Mouse (Mus musculus) megakaryocyte progenitor cell, adult 5-6 weeks (primary cell): ENCODE results near the gene Nav2. TPM values are rescaled to one million over a fixed set of nuclear protein-coding genes. Genes with fewer than 3 reads are reported as not detected.
A peak's percentile ranks its signal among the peaks of the same experiment; 100 is the strongest.

Source experiments
- ATAC-seq: replicated peaks from 2 replicates; pipeline ENCODE4 v1.8.0; 2016; ENCODE audit warnings: mild to moderate bottlenecking, moderate TSS enrichment, inconsistent platforms; ENCODE audit not compliant: poor library complexity
- total RNA-seq, 2 experiments: library from RNA; stranded (forward) in 1 of 2; stranded (reverse) in 1 of 2; fragments of 157-497, 149-512 nt in 1 of 2; fragments of 200-1000 nt in 1 of 2; gene quantifications; 2 replicates each; pipeline versions ENCODE4 v1.2.3 to v1.2.4; 2015 to 2017

Gene Nav2
- total RNA-seq, 2 experiments from 2014 or later, result 16.4 to 27.0 TPM

DNA sequence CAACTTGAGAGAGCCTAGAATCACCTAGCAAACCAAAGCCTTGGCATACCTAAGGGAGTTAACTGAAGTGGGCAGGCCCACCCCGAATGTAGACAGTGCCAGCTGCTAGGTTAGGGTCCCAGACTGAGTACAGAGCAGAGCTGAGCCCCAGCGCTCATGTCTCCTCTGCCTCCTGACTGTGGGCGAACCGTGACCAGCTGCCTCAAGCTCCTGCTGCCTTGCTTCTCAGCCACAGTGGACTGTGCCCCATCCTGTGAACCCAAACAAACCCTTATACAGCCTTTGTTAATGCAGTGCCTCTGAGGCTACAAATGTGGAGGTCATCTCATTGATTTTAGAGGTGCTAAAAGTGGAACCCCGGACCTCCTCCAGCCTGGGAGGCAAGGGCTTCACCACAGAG, 88.3 kb downstream of the Nav2 start:
- no peak for ATAC-seq

DNA sequence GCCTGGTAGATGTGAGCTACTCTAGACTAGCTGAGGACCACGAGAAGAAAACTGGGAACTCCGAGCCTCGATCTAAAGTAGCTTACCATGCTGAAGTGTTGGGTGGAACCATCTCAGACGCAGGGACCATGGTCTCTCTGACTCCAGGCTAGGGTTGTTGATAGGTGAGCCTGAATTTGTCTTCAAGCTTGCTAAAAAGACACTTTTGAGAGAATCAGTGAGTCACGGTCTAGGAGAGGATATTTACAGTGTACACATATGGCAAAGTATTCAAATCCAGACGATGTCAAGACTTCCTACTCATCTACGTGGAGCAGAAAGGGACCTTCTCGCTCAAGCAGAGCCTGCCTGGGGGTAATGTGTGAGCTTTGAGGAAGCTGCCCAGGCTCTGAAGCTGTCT, 89.6 kb downstream of the Nav2 start:
- ATAC-seq, result no peak

DNA sequence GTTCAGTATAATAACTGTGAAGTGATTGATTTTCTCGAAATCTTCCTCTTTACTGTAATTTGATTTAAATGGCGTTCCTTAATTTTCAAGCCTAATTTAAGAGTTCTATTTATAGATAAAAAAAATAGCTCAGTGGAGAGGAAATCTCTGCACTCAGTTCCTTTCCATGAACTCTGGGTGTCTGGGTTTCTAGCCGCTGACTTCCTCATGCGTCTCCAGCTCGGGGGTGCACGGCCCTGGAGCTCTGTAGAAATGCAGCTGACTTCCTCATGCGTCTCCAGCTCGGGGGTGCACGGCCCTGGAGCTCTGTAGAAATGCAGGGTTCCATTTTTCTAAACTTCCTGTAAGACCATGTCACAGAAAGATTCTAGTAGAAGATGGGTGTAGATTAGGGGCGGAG, 90.1 kb downstream of the Nav2 start:
- ATAC-seq, result peak; percentile 92

DNA sequence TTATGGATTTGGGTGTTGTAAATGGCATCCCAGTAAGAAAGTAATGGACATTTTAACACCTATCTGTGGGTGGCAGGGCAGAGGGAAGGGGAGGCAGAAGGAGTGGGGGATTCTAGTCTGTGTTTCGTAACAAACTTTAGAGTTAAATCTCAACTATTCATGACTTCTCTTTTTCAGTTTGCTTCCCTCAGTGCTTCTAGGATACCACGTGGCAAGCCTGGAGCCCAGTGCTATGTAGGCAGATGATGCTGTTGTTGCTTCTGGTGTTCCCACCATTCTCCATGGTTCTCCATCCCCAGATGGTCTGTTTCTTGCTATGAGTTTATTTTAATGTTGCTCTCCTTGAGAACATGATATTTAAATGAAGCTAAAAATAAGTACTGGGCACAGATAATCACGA, 92.3 kb downstream of the Nav2 start:
- peak; percentile 44 for ATAC-seq

DNA sequence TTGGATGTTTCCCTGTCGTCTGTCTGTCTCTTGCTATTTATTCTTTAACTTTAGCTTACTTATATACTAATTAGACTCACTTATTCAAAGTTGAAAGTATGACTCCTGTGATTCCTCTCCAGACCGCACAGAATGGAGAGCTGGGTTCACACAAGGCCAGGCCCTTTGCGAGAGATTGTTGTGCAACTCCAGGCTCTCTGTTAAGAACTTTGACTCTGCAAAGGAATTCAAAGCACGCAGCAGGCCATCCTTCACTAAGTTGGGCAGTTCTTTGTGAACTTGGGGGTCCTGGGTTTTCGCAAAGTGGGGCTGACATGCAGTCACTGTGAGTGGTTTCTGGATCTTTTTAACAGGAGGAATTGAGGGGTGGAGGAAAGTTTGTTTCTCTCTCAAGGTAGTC, 95.9 kb downstream of the Nav2 start:
- ATAC-seq, result no peak

DNA sequence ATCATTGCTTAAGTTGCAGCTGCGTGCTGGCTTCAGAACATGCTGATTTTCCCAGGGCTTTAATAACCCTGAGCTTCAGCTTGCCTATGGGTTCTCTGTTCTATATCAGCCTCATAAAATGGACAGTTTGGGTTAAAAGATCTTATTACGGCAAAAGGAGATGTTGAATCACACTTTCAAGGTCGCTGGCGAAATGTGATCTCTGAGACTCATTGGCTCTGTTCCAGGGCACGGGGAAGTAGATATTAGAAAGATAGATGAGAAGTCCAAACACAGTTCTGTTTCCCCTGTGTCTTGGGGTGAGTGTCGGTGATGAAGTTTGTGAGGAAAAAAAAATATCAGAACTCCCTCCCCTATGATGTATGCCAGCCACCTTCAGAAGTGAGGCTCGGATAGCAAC, 98.4 kb downstream of the Nav2 start:
- no peak for ATAC-seq

DNA sequence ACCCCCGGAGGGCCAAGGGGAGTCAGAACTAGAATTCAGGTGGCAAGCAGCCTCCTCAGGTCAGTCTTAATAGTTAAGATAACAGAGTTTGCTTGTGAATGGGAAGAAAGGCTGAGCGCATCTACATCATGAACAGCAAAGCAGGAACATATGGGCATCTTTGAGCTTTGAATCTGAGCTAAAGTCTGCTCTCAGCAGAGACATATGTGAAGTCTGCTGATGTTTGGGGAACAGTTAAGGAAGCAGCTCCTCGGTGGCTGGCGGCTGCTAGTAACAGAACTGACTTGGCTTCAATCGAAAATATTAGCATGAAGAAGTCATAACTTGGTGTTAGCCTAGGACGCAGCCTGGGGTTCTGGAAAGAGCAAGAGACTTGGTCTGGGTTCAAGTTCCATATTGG, 102.2 kb downstream of the Nav2 start:
- ATAC-seq, result no peak

DNA sequence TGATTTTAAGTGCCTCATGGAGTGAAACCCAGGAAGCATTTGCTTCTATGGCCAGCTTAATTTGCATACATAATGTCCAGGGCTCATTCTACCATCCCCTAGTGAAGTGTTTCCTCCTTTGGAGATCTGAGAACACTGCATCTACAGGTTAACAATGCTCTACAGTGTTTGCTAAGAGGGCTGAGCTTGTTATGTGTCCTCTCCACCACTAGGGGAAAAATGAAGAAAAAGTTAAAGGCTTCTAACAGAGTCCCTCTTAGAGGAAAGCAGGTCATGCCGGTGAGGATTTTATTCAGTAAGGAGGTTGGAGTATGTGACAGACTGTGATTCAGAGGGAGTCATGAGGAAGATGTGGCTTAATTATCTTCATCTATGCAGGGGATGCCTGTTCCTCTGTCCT, 103.5 kb downstream of the Nav2 start:
- ATAC-seq, result peak; percentile 64

DNA sequence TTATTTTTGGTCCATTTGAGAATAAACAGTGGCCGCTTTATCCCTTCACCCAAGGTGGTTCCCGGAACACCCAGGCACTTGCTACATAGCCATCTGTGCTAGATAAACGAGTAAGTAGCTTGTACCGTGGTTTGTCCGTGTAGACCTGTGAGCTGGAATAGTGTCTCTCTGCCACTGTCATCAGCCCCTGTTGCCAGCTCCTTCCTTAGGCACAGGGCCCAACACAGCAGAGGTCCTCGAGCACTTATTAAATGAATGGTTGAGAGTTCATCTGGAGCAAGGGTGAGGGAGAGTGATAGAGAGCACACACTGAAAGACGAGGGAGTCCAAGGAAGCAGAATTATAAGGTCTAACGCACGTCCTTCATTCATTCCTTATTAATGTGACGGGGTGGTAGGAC, 106.0 kb downstream of the Nav2 start:
- ATAC-seq, result no peak

DNA sequence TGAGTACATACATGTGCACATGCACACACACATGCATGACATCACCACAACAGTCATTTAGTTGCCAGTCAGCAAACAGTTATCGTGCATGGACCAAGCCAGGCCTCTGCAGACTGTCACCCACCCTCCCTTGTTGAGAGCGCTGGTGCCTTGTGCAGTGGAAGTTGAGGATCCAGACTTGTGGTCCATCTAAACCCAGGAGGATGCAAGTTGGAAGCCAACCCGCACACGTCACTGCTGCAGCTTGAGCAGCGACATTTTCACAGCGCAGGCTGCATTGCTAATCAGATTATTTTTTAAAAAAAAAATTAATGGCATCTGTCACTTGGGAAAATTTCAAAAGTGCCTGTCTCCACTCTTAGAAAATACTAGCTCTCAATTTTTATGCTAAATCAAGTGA, 106.8 kb downstream of the Nav2 start:
- no peak for ATAC-seq

DNA sequence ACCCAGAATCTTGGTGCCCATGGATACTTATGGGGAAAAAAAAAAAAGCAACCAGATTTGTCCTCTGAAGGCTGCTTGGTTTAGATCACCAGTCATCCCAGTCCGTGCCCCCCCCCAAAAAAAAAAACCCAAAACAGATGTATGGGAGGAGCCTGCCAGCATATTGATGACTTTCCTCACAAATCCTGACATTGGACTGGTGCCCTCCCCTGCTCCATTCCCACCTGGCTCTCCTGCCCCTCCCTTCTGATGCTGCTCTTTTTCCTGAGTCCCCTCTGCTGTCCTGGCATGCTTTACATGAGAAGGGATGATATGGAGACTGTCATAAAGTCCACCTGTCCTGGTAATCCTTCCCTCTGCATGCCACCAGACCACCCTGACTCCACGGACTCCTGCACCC, 107.6 kb downstream of the Nav2 start:
- no peak for ATAC-seq

DNA sequence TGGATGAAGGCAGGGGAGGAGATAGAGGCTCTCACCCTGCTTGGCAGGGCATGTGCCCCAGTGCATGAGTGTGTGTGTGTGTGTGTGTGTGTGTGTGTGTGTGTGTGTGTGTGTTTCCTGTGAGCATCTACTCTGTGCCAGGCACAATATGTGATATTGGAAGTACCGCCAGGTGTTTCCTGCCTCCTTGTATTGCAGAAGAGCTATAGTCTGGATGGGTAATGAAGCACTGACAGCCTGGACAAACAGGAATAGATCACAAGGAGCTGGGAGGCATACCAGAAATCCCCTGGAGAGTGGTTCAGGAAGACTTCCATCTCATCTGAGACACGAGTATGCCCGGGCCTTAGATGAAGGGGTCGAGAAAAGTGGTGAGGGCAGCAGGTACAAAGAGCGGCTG, 109.3 kb downstream of the Nav2 start:
- no peak for ATAC-seq

DNA sequence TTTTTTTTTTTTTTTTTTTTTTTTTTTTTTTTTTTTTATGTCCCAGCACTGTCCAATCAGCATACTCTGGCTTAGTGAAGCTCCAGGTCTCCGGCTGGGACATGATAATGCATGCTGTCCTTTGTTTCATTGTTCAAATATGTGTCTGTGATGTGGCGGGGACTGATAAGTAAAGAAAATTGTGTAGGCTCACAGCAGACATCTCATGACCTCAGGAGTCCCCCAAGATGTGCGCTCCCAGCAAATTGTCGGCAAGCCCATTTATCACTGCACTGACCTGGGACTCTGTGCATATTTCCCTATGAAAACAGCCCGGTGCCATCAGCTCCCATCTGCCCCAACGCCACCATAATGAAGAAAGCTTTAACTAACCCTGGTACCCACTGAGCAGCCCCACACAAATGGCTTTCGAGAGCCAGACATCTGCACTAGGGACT, 110.0 kb downstream of the Nav2 start:
- peak; percentile 42; the same call in 1 of the 2 replicates for ATAC-seq

DNA sequence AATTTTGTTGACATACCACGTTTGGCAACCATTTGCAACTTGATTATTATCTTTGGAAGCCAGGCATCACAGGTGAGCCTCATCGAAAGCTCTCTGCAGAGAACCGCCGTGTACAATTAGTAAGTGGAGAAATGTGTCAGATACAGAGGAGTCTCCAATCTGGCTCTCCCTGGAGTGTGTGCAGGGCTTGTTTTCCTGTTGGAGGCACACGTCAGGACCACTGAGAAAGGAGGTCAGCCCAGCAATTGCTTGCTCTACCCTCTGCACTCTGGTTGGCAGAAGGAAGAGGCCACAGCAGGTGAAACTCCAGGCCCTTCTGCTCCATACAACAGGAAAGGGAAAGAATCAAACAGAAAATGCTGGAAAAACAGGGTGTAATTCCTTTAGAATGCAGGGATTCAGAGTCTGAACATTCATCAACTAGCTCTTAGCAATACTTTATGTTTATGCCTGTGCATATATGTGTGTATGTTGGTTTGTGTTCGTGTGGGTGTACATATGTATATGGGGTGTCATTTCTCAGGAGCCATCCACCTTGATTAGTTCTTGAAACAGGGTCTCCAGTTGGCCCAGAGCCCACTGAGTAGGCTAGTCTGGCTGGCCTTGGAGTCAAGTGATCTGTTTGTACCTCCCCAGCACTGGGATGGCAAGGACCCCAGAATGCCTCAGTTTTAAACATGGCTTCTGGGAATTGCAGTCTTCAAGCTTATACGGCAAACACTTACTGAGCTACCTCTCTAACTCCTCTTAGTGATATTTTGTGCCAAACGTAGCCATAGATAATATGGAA, 116.7 kb downstream of the Nav2 start:
- no peak for ATAC-seq

DNA sequence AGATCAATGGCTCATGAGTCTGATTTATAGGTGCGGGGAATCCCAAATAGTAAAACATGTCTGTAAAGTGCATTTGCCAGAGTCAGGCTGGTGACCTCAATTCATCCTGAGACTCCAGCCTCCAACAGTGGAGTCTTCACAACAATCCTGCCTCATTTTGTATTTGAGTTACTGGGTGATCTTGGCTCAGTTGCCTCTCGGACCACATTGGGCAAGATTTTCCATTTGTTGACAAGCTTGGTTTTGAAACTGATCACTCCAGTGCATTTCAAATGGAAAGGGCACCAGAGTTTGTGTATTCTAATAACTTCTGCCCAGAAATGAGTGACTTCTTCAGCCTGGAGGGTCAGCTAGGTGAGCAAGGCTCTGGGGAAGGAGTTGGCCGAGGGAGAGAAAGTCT, 117.5 kb downstream of the Nav2 start:
- no peak for ATAC-seq

DNA sequence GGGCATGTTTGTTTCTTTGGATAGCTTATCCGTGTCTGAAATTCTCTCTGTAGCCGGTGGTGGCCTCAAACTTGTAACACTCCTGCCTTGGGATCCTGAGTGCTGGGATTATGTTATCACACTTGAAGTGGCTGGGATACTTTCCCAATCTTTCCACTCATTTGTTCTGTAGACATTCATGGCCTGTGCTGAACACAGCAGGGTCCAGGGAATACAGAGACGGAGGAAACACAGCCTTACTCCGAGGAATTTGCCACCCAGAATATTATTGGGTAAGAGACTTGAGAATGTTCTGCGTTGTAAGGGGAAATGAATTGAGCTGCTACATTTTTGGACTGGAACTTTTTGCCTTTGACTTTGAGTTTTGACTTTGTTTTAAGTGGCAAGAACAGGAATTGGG, 118.0 kb downstream of the Nav2 start:
- ATAC-seq, result no peak

DNA sequence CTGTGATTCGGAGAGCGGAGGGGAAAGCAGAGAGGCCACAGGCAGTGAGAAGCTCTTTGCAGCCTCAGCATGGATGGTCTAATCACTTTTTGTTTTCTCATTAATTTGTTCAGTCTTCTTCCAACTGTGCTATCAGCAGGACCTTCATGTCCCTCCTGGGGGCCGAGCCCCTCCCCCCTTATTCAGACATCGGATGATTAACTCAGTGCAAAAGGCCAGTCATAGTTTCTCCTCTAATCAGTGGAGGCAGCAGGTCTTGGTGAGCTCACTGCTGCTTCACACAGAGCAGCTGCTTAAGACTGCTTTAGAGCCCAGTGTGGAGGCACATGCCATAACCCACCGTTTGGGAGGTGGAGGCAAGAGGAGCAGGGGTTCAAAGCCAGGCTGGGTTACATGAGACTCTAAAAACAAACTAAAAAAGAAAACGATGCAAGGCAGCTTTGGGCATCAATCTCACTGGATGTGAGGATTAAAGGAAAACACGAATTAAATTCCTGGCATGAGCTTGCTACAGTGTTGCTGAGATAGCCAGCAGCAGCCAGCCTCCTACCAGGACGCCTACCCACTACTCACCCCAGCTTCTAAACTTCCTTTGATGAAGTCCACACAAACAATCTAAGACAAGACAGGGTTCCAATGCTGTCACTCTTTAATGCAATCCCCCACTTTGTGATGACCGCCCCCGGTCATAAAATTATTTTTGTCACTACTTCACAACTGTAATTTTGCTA, 120.9 kb downstream of the Nav2 start:
- no peak for ATAC-seq

DNA sequence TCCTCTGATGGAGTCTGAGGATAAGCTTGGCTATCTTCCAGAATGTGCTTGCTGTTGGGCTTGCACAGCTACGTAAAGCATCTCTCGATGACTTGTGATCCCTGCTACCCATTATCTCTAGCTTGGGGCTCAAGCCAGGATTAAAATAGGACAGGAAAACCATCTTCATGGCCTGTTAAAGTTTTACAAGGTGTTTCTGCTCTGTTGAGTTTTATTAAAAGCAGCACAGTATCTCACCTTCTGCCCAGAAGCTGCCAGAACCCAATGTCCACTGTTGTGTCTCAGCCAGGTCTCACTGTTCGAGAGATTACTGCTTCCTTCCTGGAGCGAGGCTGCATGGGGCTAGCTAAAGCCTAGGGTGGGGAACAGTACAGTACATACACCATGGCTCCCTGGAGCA, 123.7 kb downstream of the Nav2 start:
- ATAC-seq, result no peak

DNA sequence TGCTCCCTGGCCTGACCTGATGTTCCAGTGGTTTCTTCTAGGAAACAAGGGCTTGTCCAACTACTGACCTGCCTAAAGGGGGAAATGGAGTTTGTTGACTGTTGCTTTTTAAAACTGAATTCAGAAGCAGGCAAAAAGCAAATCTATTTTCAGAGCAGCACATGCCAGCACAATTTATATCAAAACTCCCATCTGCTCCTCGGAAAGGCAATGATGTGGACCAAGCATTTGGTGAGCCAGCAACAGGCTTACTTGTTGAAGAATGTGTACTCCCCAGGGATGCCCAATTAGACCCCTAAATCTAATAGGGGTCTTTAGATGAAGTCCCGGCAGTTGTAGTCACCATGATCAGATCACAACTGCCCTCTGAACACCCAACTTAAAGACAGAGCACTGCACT, 125.7 kb downstream of the Nav2 start:
- ATAC-seq, result no peak

DNA sequence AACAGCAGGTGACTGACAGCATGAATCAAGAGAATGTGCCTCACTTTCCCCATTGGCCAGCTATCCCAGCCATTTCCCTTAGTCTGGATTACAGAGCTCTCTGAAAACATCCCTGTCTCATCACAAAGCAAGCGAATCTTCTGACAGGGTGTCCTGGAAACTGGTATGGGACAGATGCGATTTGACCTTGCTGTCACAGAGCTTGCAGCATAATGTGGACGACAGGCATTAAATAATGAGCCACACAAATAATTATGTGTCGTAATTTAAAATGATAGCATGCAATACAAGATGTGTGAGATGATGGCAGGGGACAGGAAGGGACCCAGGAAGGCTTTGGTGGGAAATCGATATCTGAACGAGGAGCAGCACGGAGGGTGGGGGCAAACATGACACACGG, 131.6 kb downstream of the Nav2 start:
- ATAC-seq, result no peak

DNA sequence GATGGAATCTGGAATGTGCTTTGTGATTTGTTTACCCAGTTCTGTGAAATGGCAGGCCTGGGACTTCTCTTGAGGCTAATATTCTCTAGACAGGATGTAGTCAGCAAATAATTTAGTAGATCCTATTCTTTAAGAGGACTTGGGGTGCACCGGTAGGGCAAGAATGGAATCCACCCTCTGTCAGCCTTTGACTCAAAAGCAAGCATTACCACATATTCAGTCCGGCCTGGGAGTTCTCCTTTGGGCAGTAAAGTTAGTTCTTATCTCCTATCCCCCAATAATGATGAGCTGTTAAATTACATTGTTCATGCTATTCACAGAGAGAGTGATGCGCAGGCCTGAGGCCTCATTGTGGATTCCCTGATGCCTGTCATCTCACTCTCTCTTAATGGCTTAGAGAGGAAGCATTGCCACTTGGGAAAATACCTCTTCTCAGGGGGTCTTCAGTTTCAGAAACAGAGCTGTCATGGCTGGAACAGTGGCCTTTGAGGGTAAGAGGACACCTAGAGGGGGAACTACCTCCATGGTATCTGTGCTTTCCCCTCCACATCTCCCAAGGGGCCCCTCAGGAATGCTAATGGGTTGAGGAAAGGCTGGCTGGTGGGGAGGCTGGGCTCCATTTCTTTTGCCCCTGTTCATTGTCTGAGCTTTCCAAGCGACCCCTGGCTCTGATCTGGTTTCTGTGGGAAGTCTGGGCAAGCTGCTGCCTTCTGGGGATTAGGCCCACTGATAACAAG, 133.0 kb downstream of the Nav2 start:
- ATAC-seq, result no peak
